Mouse (Mus musculus): Measurements from ENCODE around the gene Folh1. TPM values are rescaled to one million over a fixed set of nuclear protein-coding genes. Genes with fewer than 3 reads are reported as not detected.

Folh1 gene
- not detected for total RNA-seq (2023)

GRCm38 (mm10) chr7:86775617-86776325 lies at the start of gene Folh1:
Folh1 (minus strand) TSS chr7:86775943.

GRCm38 (mm10) chr7:86794727-86795126 lies 19.0 kb upstream of the Folh1 start, which contains the start of gene Vmn2r77:
Vmn2r77 (plus strand) TSS chr7:86795027.

GRCm38 (mm10) chr7:86688030-86688429 lies 87.7 kb downstream of the Folh1 start, which contains the start of gene Olfr292:
Olfr292 (plus strand) TSS chr7:86688330.

Other genes starting within 250 kb of the Folh1 start
- gene Olfr295, start 192.1 kb downstream of the Folh1 start, total RNA-seq (2023) = not detected
- not detected for gene Olfr294, start 159.3 kb downstream of the Folh1 start, total RNA-seq (2023)
- not detected for gene Olfr293, start 126.9 kb downstream of the Folh1 start, total RNA-seq (2023)
- gene Olfr292, start 87.6 kb downstream of the Folh1 start, total RNA-seq (2023) = not detected
- gene Vmn2r77, start 19.1 kb upstream of the Folh1 start, total RNA-seq (2023) = not detected
- gene Vmn2r78, start 139.2 kb upstream of the Folh1 start, total RNA-seq (2023) = not detected
- gene Vmn2r79, start 220.2 kb upstream of the Folh1 start, total RNA-seq (2023) = not detected